ENCODE assay signal across 14 mouse cellular contexts in the genomic region with DNA sequence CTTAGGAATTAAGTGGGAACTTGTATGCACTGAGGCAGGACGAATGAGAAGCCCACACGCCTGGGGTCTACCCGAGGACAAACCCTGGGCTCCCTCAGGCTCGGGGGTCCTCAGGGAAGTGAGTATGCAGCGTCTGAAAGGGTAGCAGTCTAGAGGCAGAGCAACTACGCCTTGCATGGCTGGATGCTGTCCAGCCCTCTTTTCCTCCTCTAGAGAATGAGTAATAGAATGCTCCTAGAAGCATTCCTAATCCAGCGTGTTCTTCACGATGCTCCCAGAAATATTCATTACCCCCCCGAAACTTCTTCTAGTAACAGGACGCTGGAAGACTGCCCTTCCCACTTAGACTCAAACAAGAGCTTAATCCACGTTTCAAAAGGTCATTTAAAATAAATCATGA.
"Had no signal": no experiment of that assay in that cellular context is flagged by ENCODE, and none has a peak within 500 bp of the region (broad histone marks: within the 10 kb centered on the region; RNA-seq: fewer than 3 reads in every experiment).

No protein-coding gene starts in this region.

- ATAC-seq: intestine, postnatal 0 days; lung, postnatal 0 days; midbrain, embryonic 13.5 days; midbrain, embryonic 16.5 days had no signal

- DNase-seq: kidney, adult 9 months; kidney, postnatal 14 days; layer of hippocampus, adult 9-11 months; liver, embryonic 13.5 days; lung, adult 2 months; thymus, adult 18-20 months; thymus, postnatal 36 days had no signal

- H3K4me3 ChIP-seq: layer of hippocampus, adult 2 months; liver, embryonic 13.5 days; megakaryocyte, embryonic 14.5 days; midbrain, embryonic 10.5 days; midbrain, embryonic 13.5 days had no signal

- H3K27ac ChIP-seq: layer of hippocampus, adult 2 months; liver, embryonic 13.5 days; midbrain, embryonic 10.5 days; midbrain, embryonic 13.5 days had no signal
